ENCODE assay signal across 19 mouse cellular contexts in the genomic region with DNA sequence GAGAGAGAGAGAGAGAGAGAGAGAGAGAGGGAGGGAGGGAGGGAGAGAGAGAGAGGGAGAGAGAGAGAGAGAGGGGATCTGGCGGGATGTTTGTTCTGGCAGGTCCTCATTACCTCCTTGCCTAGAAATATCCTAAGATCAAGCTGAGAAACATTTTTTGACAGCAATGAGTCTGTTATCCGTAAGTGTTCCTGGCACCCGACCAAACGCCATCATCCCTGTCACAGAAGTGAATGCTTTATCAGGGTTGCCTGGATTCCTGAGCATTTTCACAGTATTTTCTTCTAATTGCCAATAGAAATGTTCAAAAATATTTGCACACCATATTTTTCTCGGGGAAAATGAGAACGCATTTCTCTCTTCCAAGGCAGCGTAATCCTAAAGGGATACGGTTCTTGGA. TPM values are rescaled to one million over a fixed set of nuclear protein-coding genes. Genes with fewer than 3 reads are reported as not detected.
DNase-seq lines count a peak whose midpoint lies in the region; ATAC-seq and TF ChIP-seq lines count a peak whose summit lies in the region.
"Had no signal": no experiment of that assay in that cellular context is flagged by ENCODE, and none has a peak within 500 bp of the region (broad histone marks: within the 10 kb centered on the region; RNA-seq: fewer than 3 reads in every experiment).

No protein-coding gene starts in this region.

- no peak for ATAC-seq in heart, embryonic 13.5 days (ENCODE audit: extremely low read depth, insufficient number of reproducible peaks, low FRiP score, low TSS enrichment)
- no peak for ATAC-seq in lung, embryonic 14.5 days (ENCODE audit: insufficient read depth)
- no peak for ATAC-seq in embryonic facial prominence, embryonic 13.5 days (ENCODE audit: insufficient number of reproducible peaks, insufficient read depth, low FRiP score, low TSS enrichment, low read depth)
- ATAC-seq: CD4-positive, CD25-positive, alpha-beta regulatory T cell, adult 4 months had no signal

- H3K4me3 ChIP-seq in heart, embryonic 13.5 days, result no peak overlapping the region
- H3K4me3 ChIP-seq in lung, embryonic 14.5 days (ENCODE audit: low read depth, low read length), result no peak overlapping the region
- no peak overlapping the region for H3K4me3 ChIP-seq in embryonic facial prominence, embryonic 13.5 days
- H3K4me3 ChIP-seq: erythroblast, embryonic 14.5 days; heart, adult 2 months; hindbrain, embryonic 15.5 days; lung, embryonic 15.5 days had no signal

- 44% methylated on average over 8 of the region's 8 CpGs for WGBS in heart, embryonic 13.5 days
- 47% methylated on average over 8 of the region's 8 CpGs for WGBS in lung, embryonic 14.5 days
- WGBS in embryonic facial prominence, embryonic 13.5 days, result 67% methylated on average over 8 of the region's 8 CpGs

- peaks cover 34% of the 10 kb centered on the region for H3K36me3 ChIP-seq in heart, embryonic 13.5 days
- no peaks in the 10 kb centered on the region for H3K36me3 ChIP-seq in lung, embryonic 14.5 days (ENCODE audit: insufficient read depth)
- H3K36me3 ChIP-seq in embryonic facial prominence, embryonic 13.5 days, result peaks cover 19% of the 10 kb centered on the region
- H3K36me3 ChIP-seq: lung, embryonic 15.5 days had no signal

- H3K4me1 ChIP-seq in heart, embryonic 13.5 days, result peaks cover 51% of the 10 kb centered on the region
- H3K4me1 ChIP-seq in lung, embryonic 14.5 days (ENCODE audit: insufficient read depth), result no peaks in the 10 kb centered on the region
- peaks cover 19% of the 10 kb centered on the region; the same call in 1 of the 2 replicates for H3K4me1 ChIP-seq in embryonic facial prominence, embryonic 13.5 days
- H3K4me1 ChIP-seq: lung, embryonic 15.5 days had no signal

- peak overlapping the region; percentile 74 for H3K27ac ChIP-seq in heart, embryonic 13.5 days (replicated peaks)
- H3K27ac ChIP-seq in lung, embryonic 14.5 days (ENCODE audit: low read depth), result 0 out of 2 replicates have a peak overlapping the region, but pooled peaks have one; percentile 18
- H3K27ac ChIP-seq in embryonic facial prominence, embryonic 13.5 days, result no peak overlapping the region
- H3K27ac ChIP-seq: heart, adult 2 months; hindbrain, embryonic 15.5 days; lung, embryonic 15.5 days had no signal

- intact Hi-C loops in heart, postnatal 25 days (cut with DNase I), result no loop called here

- DNase-seq in heart, postnatal 25 days (ENCODE audit: low spot score), result no peak
- DNase-seq in lung, embryonic 14.5 days, result peak; percentile 39
- no peak for DNase-seq in lung, postnatal 14 days
- peak; percentile 57 for DNase-seq in heart, postnatal 4 days
- no peak for DNase-seq in kidney, adult 11 months
- DNase-seq: adrenal gland, postnatal 10 days; cerebellum, adult 8-10 months; kidney, adult 18-20 months; kidney, postnatal 25 days; midbrain, embryonic 14.5 days; thymus, postnatal 14 days had no signal

- H3K9ac ChIP-seq in heart, embryonic 13.5 days, result no peak overlapping the region
- no peak overlapping the region for H3K9ac ChIP-seq in lung, embryonic 14.5 days
- 0 out of 2 replicates have a peak overlapping the region, but pooled peaks have one; percentile 8 for H3K9ac ChIP-seq in embryonic facial prominence, embryonic 13.5 days
- H3K9ac ChIP-seq: hindbrain, embryonic 15.5 days; lung, embryonic 15.5 days had no signal

- no peak for TF ChIP-seq CTCF in lung, embryonic 14.5 days (IDR thresholded peaks at IDR 0.05; ENCODE audit: low read depth)

- H3K27me3 ChIP-seq in heart, embryonic 13.5 days (replicated peaks), result no peaks in the 10 kb centered on the region
- no peaks in the 10 kb centered on the region for H3K27me3 ChIP-seq in lung, embryonic 14.5 days (ENCODE audit: insufficient read depth, low read length)
- H3K27me3 ChIP-seq in embryonic facial prominence, embryonic 13.5 days, result no peaks in the 10 kb centered on the region
- H3K27me3 ChIP-seq: hindbrain, embryonic 15.5 days; lung, embryonic 15.5 days had no signal

- H3K4me2 ChIP-seq in heart, embryonic 13.5 days, result no peak overlapping the region
- H3K4me2 ChIP-seq in lung, embryonic 14.5 days, result no peak overlapping the region
- H3K4me2 ChIP-seq in embryonic facial prominence, embryonic 13.5 days, result no peak overlapping the region
- H3K4me2 ChIP-seq: hindbrain, embryonic 15.5 days; liver, embryonic 11.5 days; lung, embryonic 15.5 days had no signal

- H3K9me3 ChIP-seq in heart, embryonic 13.5 days, result no peaks in the 10 kb centered on the region
- no peaks in the 10 kb centered on the region for H3K9me3 ChIP-seq in lung, embryonic 14.5 days (ENCODE audit: low read depth, low read length)
- no peaks in the 10 kb centered on the region for H3K9me3 ChIP-seq in embryonic facial prominence, embryonic 13.5 days
- H3K9me3 ChIP-seq: hindbrain, embryonic 15.5 days; lung, embryonic 15.5 days had no signal

RNA-seq across cellular contexts. Expression of a gene that starts 56.6 kb away (rescaled TPM):
- polyA plus RNA-seq in heart, embryonic 13.5 days (2015; fragmentation: Nextera tagmentation; extraction: Ambion mirVana), result 4.9 and 6.0 TPM in 2 replicates
- 100 to 1,000 TPM; 161 to 169 TPM for total RNA-seq in heart, postnatal 25 days (2021)
- 4.0 and 4.6 TPM in 2 replicates for polyA plus RNA-seq in lung, embryonic 14.5 days (2014; fragmentation: Nextera tagmentation; extraction: Ambion mirVana)
- 5.9 and 7.7 TPM in 2 replicates for polyA plus RNA-seq in embryonic facial prominence, embryonic 13.5 days (2015; fragmentation: Nextera tagmentation; extraction: Ambion mirVana)
- total RNA-seq in heart, postnatal 4 days (2021), result 10 to 100 TPM; 24.5 to 25.4 TPM

Comparison
In these comparisons a context has a peak if more than half of its experiments do, and no peak if none do; other contexts are left out.
1. DNase-seq: peak in lung, embryonic 14.5 days (single experiment) and heart, postnatal 4 days (single experiment); none in heart, postnatal 25 days (single experiment), lung, postnatal 14 days (single experiment) and kidney, adult 11 months (single experiment).